Mouse (Mus musculus) midbrain, postnatal 0 days (tissue): ENCODE measurements around the gene Mcm2. TPM values are rescaled to one million over a fixed set of nuclear protein-coding genes. Genes with fewer than 3 reads are reported as not detected.

Experiments
- ATAC-seq: fragments of 200-750 bp; cut with Nextera tagmentation; 2 replicates; pipeline ENCODE4 v1.8.0; 2017; ENCODE audit warnings: moderate number of reproducible peaks, mild to moderate bottlenecking, moderate TSS enrichment, moderate library complexity; ENCODE audit not compliant: low FRiP score
- DNase-seq: peaks from one replicate; pipeline ENCODE4 v3.0.0-alpha.2; 2015; ENCODE audit warnings: low spot score
- H3K27ac ChIP-seq: fragments of 300-500 bp; sonication (generic); 2 replicates; pipeline ENCODE4 v1.5.1; 2014; ENCODE audit warnings: low read depth, mild to moderate bottlenecking, low read length, mixed read lengths
- H3K27me3 ChIP-seq: fragments of 300-500 bp; sonication (generic); 2 replicates; pipeline ENCODE4 v1.6.1; 2014; ENCODE audit warnings: low read length, control low read depth, mixed read lengths; ENCODE audit not compliant: insufficient read depth
- H3K36me3 ChIP-seq: fragments of 300-500 bp; sonication (generic); 2 replicates; pipeline ENCODE4 v1.6.1; 2014; ENCODE audit warnings: low read length, control low read depth, mixed read lengths; ENCODE audit not compliant: insufficient read depth
- H3K4me1 ChIP-seq: fragments of 300-500 bp; sonication (generic); 2 replicates; pipeline ENCODE4 v1.6.1; 2014; ENCODE audit warnings: mild to moderate bottlenecking, control low read depth, antibody characterized with exemption, low read length, mixed read lengths; ENCODE audit not compliant: insufficient read depth
- H3K4me2 ChIP-seq: fragments of 300-500 bp; sonication (generic); 2 replicates; pipeline ENCODE4 v1.6.1; 2014; ENCODE audit warnings: low read depth, mild to moderate bottlenecking, low read length, mixed read lengths; ENCODE audit not compliant: poor library complexity, severe bottlenecking
- H3K4me3 ChIP-seq: fragments of 300-500 bp; sonication (generic); 2 replicates; pipeline ENCODE4 v1.5.1; 2014; ENCODE audit warnings: low read depth, mild to moderate bottlenecking, low read length, moderate library complexity
- H3K9ac ChIP-seq: fragments of 300-500 bp; sonication (generic); replicated peaks from 2 replicates; pipeline ENCODE4 v1.6.1; 2014; ENCODE audit warnings: mild to moderate bottlenecking, low read length, moderate library complexity, mixed read lengths; ENCODE audit not compliant: poor library complexity, severe bottlenecking
- H3K9me3 ChIP-seq: fragments of 300-500 bp; sonication (generic); 2 replicates; pipeline ENCODE4 v1.6.1; 2016; ENCODE audit warnings: low read length, control low read depth
- CTCF ChIP-seq: IDR thresholded peaks from 2 replicates; pipeline ENCODE4 v1.5.1; 2016; ENCODE audit warnings: antibody characterized with exemption, mild to moderate bottlenecking
- WGBS: fragments of 180-500 bp; shearing (Covaris S2); extraction: QIAGEN DNeasy Blood & Tissue Kit; methylation state at CpG from one replicate; pipeline ENCODE4 v1.1.7; 2014; 5-methylcytosine and 5-hydroxymethylcytosine counted together
- polyA plus RNA-seq: library from polyadenylated mRNA; unstranded; fragments of >200 nt; fragmentation: Nextera tagmentation; extraction: Ambion mirVana; gene quantifications from 2 replicates; pipeline ENCODE4 v1.2.1, GENCODE M21; 2015
- total RNA-seq: library from RNA; depleted of rRNA; stranded (reverse); fragments of >200 nt; gene quantifications from 2 replicates; pipeline ENCODE4 v1.2.3, GENCODE M21; 2014

The Mcm2 gene
- total and polyA plus RNA-seq, 2 experiments from 2014 or later: 7.6 to 16.2 TPM

GRCm38 (mm10) chr6:88849270-88849669 lies 49.3 kb downstream of the Mcm2 start:
- 45% methylated on average over 4 of the region's 4 CpGs for WGBS
- Histone ChIP-seq H3K27ac (no peak overlapping the region), H3K4me1 (no peaks in the 10 kb centered on the region), H3K4me3 (no peak overlapping the region), H3K27me3 (no peaks in the 10 kb centered on the region), H3K9me3 (no peaks in the 10 kb centered on the region), H3K9ac (no peak overlapping the region), H3K4me2 (no peak overlapping the region), H3K36me3 (peaks cover 53% of the 10 kb centered on the region)
- ATAC-seq: no peak
- TF ChIP-seq CTCF: peak; percentile 56
- DNase-seq: no peak

- Histone ChIP-seq H3K4me2 (no peak overlapping the region), H3K4me1 (no peaks in the 10 kb centered on the region), H3K27ac (no peak overlapping the region), H3K9ac (no peak overlapping the region), H3K36me3 (peaks cover 51% of the 10 kb centered on the region), H3K27me3 (no peaks in the 10 kb centered on the region), H3K9me3 (no peaks in the 10 kb centered on the region), H3K4me3 (no peak overlapping the region)
- DNase-seq (no peak), ATAC-seq (no peak)
- 58% methylated on average over 2 of the region's 2 CpGs for WGBS
- TF ChIP-seq CTCF: no peak
These were observed 51.0 kb downstream of the Mcm2 start for GRCm38 (mm10) chr6:88847571-88847970.

- H3K4me3 ChIP-seq: no peak overlapping the region
- H3K4me1 ChIP-seq: peaks cover 7% of the 10 kb centered on the region
- no peaks in the 10 kb centered on the region for H3K27me3 ChIP-seq
- H3K9me3 ChIP-seq: no peaks in the 10 kb centered on the region
- WGBS: 85% methylated on average over 7 of the region's 7 CpGs
- ATAC-seq (no peak), DNase-seq (no peak)
- H3K36me3 ChIP-seq: peaks cover 51% of the 10 kb centered on the region
- no peak for TF ChIP-seq CTCF
- H3K9ac ChIP-seq: no peak overlapping the region
- H3K27ac ChIP-seq: no peak overlapping the region
- no peak overlapping the region for H3K4me2 ChIP-seq
These were observed 53.5 kb downstream of the Mcm2 start for GRCm38 (mm10) chr6:88844901-88845565.

- H3K36me3 ChIP-seq: peaks cover 49% of the 10 kb centered on the region
- H3K4me2 ChIP-seq: no peak overlapping the region
- H3K9me3 ChIP-seq: no peaks in the 10 kb centered on the region
- peaks cover 7% of the 10 kb centered on the region for H3K4me1 ChIP-seq
- ATAC-seq: no peak
- no peak overlapping the region for H3K27ac ChIP-seq
- WGBS: 75% methylated on average over 9 of the region's 9 CpGs
- TF ChIP-seq CTCF: no peak
- no peak for DNase-seq
- no peak overlapping the region for H3K9ac ChIP-seq
- no peaks in the 10 kb centered on the region for H3K27me3 ChIP-seq
- H3K4me3 ChIP-seq: no peak overlapping the region
These were observed 54.5 kb downstream of the Mcm2 start for GRCm38 (mm10) chr6:88843781-88844725.

GRCm38 (mm10) chr6:88843241-88843640 lies 55.3 kb downstream of the Mcm2 start:
- Histone ChIP-seq H3K4me3 (no peak overlapping the region), H3K9me3 (no peaks in the 10 kb centered on the region), H3K4me2 (no peak overlapping the region; the same call in 1 of the 2 replicates), H3K36me3 (peaks cover 49% of the 10 kb centered on the region), H3K27me3 (no peaks in the 10 kb centered on the region), H3K27ac (peak overlapping the region; percentile 82), H3K9ac (0 out of 2 replicates have a peak overlapping the region, but pooled peaks have one; percentile 54), H3K4me1 (peaks cover 7% of the 10 kb centered on the region)
- ATAC-seq (no peak), DNase-seq (no peak)
- WGBS: 72% methylated on average over 7 of the region's 7 CpGs
- no peak for TF ChIP-seq CTCF

GRCm38 (mm10) chr6:88842731-88843151 lies 55.8 kb downstream of the Mcm2 start:
- H3K36me3 ChIP-seq: peaks cover 51% of the 10 kb centered on the region
- no peak for TF ChIP-seq CTCF
- 5% methylated on average over 32 of the region's 32 CpGs for WGBS
- peak overlapping the region; percentile 73 for H3K4me3 ChIP-seq
- H3K27ac ChIP-seq: peak overlapping the region; percentile 82
- ATAC-seq (no peak; the same call in 1 of the 2 replicates), DNase-seq (peak; percentile 63)
- no peaks in the 10 kb centered on the region for H3K9me3 ChIP-seq
- no peaks in the 10 kb centered on the region for H3K27me3 ChIP-seq
- peak overlapping the region; percentile 89 for H3K4me2 ChIP-seq
- H3K9ac ChIP-seq: peak overlapping the region; percentile 54
- H3K4me1 ChIP-seq: peaks cover 7% of the 10 kb centered on the region
